Mouse (Mus musculus): Measurements from ENCODE around the gene Sept9. TPM values are rescaled to one million over a fixed set of nuclear protein-coding genes. Genes with fewer than 3 reads are reported as not detected.
A peak's percentile ranks its signal among the peaks of the same experiment; 100 is the strongest.

Sept9 gene
- total RNA-seq, 1 experiment from 2014 or later, result 92.3 TPM

DNA sequence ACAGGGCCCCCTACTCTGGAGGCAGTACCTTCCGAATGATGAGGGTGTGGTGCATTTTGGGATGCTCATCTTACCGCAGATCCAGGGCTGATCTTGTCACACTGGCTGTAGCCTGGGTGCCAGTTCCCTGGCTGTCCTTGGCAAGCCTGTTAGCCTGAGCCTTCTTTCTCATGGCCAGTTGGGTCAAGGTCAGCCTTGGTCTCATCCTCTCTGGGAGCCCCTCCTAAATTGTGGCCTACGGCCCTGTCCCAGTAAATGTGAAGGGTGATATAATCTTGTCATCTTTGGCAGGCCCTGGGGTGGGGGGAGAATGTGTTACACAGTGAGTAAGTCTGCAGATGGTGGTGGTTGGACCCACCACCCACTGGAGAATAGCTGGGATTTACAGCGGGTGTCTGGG is 147.8 kb downstream of the Sept9 start:
- ATAC-seq (ENCODE audit: extremely low read depth, insufficient number of reproducible peaks, low FRiP score, poor library complexity, severe bottlenecking), result no peak

DNA sequence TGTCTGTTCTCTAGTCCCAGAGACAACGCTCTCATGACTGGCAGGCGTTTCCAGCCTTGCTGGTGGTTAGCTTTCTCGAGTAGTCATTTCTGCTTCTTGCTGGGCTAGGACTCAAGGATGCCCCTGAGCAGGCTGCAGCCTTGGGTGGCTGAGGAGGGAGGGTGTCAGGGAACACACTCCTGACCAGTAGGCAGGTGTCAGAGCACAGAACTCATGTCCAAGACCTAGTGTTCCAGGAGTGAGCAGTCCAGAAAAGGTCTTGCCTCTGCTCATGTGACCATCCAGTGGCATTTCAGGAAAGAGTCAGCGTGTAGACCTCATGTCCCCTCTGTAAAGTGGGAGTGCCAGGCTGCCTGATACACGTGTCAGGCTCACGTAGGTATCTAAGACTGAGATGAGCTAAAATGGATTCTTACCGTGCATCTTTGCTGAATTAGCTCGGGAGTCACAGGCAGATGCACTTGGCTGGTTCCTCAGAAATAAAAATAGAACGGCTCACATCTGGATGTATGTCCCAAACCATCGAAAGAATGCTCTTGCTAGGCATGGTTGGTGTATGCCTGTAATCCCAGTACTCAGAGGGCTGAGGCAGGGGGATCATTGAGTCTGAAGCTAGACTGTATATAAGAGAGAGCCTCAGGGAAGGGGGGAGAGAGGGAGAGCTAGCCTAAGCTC is 149.1 kb downstream of the Sept9 start:
- ATAC-seq (ENCODE audit: extremely low read depth, insufficient number of reproducible peaks, low FRiP score, poor library complexity, severe bottlenecking), result no peak

DNA sequence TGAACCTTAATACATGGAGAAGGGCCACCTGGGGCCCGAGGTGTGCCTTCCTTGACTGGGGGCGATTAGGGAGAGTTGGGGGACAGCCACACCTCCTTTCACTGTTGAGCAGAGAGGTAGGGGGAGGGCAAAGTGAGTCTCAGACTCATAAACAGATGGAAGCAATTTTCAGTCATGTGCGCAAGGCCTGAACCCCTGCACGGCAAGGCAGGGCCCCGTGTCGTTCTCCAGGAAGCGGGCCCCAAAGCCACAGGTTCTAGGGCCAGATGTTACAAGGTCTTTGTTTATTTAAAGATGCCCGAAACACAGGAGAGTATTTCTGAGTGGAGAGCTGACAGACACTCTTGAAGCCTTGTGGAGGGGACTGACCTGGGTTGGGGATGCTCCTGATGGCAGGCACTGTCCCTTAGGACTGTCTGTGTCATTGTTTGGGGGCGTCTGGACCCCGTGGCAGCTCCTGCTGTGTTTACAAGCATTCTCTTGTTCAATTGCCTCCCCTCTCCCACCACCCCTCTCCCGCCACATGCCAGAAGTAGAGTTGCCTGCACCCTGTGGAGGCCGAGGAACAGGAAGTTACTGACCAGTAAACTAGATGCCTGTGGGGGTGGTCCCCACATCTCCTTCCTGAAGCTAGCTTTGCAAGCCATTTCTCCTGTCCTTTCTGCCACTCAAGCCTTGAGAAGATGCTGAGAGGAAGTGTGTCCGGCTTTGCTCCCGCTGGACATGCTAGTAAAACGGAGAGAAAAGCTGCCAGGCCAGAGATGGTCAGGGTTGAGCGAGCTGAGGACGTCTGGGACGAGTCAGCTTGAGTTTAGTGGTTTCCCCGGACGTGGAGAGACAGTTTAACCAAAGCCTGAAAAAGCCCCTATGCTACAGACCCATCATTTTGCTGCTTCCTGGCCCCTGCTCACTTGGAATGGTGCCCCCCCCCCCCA is 150.2 kb downstream of the Sept9 start:
- ATAC-seq (ENCODE audit: extremely low read depth, insufficient number of reproducible peaks, low FRiP score, poor library complexity, severe bottlenecking), result peak; percentile 30

DNA sequence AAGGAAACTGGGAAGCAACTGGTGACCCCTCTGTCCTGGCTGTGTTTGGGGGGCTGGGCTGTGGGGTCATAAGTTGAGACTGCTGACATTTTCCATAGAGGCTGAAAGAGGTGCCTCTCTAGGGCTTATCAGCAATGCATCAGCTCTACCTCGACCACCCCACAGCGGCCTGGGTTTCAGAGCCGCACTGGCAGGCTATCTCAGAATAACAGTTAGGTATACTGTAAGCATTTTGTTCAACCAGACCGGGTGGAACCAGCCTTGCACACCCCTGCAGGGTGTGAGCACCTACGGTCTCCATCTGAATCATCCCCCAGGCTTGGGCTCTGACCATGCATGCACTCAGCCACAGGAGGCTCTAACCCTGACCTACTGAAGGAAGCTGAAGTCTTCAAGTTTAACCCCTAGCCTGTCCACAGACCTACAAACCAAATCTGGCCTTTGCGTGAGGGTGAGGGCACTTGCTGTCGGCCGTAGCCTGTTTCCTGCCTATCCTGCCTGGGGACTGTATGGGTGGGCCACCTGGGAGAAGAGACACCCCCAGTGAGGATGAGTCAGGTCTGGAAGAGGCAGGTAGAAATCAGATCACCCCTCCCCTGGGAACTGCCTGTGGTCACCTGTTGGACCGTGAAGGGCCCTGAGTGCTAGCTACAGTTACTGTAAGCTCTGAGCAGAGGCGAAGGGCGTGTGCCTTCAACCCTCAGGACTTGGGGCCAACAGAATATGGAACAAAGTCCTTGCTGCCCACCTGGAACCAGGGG is 151.2 kb downstream of the Sept9 start:
- no peak; the same call in 1 of the 2 replicates for ATAC-seq (ENCODE audit: extremely low read depth, insufficient number of reproducible peaks, low FRiP score, poor library complexity, severe bottlenecking)

DNA sequence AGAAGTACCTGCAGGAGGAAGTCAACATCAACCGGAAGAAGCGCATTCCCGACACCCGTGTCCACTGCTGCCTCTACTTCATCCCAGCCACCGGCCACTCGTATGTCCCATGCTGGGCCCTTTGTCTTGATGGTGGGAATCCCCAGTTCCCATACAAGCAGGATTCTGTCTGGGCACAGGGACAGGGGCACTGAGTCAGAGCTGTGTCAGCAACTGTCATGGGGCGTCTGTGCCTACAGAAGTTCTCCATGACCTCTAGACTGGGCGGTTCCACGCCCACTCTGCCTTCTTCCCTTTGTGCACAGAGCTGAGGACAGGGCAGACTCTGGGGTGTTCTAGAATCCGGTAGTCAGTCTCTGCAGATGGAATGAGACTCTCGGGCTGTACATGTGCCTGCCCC is 153.7 kb downstream of the Sept9 start:
- no peak for ATAC-seq (ENCODE audit: extremely low read depth, insufficient number of reproducible peaks, low FRiP score, poor library complexity, severe bottlenecking)

DNA sequence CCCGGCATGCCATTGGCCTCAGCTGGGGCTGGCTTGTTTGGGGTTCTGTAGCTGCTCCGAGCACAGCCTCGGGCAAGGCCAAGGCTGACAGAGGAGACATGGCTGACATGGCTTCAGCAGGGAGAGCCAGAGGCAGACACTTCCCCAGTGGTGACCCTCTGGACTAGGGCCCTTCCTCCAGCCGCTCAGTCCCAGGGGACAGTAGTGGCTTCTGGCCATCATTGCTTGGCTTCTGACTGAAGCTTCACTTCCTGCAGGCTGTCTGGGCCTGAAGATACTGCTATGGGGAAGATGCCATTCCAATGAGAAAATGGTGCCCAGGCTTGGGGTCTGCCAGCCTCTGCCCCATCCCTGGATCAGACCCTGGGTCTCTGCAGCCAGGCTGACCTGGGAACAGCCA is 154.6 kb downstream of the Sept9 start:
- ATAC-seq (ENCODE audit: extremely low read depth, insufficient number of reproducible peaks, low FRiP score, poor library complexity, severe bottlenecking), result no peak

DNA sequence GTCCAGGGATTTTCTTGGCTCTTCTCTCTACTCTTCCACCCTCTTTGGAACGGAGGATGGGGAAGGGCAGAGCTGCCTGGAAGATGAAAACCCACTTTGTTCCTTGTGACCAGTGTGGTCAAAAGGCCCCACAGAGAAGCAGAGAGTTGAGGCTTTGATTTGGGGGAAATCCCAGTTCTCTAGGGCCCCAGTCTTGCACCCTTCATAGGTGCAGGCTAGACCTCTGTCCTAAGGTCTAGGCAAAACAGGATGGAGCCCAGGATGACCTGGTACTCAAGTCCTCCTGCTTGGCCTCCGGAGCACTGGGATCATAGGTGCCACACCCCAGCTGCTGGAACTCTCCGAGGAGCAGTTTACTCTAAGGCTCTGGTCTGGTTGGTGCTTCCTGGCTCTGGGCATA is 157.5 kb downstream of the Sept9 start:
- ATAC-seq (ENCODE audit: extremely low read depth, insufficient number of reproducible peaks, low FRiP score, poor library complexity, severe bottlenecking), result no peak

DNA sequence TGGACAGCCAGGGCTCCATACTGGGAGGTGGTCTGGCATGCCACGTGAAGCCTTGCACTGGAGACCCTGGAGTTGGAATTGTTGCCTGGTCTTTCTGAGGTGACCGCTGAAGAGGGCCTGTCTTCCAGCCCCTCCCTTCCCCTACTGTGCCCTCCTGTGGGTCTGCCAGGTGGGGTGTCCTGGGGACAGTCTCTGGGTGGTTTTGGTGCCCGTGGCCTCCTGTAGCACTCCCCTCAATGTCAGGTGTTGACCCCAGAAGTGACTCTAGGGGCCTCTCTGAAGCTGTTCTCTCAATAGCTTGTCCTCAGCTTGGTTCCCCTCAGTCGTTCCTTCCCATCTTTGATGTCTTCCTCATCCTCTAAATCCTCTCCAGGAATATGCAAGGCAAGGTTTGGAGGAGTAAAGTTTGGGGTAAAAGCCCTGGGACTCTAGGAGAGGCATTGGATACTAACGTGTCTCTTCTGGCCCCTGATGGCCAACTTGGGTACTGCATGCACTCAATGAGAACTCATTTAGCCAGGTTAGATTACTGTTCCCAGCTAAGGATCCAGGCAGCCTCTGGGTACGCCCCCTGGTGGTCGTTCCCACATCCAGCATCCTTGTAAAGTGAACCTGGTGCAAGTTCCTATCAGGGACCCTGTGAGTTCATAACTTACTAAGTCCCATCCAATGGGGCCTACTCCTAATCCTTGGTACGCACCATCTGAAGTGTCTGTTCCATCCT is 158.6 kb downstream of the Sept9 start:
- peak; percentile 89 for ATAC-seq (ENCODE audit: extremely low read depth, insufficient number of reproducible peaks, low FRiP score, poor library complexity, severe bottlenecking)

DNA sequence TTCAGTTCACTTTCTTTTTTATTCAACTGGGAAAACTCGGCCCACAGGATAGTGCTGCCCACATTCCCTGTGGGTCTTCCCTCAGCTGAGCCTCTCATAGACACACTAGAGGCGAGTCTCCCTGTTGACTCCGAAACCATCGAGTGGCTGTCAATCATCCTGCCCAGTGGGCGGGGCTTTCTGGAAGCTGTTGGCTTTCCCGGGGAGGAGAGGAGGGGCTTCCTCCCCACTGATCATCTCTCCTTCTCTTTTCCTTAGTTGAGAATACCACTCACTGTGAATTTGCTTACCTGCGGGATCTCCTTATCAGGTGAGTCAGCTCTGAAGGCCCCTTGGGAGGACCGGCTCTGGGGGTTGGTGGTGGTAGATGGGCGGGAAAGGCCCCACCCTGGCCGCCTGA is 159.7 kb downstream of the Sept9 start:
- ATAC-seq (ENCODE audit: extremely low read depth, insufficient number of reproducible peaks, low FRiP score, poor library complexity, severe bottlenecking), result no peak

DNA sequence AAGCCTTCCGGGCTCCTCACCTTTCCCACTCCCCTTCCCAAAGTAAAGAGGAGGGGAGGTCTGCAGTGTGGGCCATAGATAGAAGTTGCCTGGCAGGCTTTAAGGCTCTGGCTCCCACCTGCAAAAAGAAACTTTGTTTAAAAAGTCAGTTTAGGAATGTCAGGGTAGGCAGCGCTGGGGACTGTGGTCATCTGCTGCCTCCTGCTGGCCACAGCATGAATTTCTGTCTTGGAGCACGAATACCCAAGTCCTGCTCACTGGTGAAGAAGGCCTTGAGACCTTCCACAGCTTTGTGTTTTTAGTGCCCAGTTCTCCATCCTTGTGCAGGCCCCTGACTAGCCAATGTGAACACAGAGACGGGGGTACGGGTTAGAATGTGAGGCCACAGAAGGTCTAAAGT is 160.4 kb downstream of the Sept9 start:
- ATAC-seq (ENCODE audit: extremely low read depth, insufficient number of reproducible peaks, low FRiP score, poor library complexity, severe bottlenecking), result peak; percentile 43

DNA sequence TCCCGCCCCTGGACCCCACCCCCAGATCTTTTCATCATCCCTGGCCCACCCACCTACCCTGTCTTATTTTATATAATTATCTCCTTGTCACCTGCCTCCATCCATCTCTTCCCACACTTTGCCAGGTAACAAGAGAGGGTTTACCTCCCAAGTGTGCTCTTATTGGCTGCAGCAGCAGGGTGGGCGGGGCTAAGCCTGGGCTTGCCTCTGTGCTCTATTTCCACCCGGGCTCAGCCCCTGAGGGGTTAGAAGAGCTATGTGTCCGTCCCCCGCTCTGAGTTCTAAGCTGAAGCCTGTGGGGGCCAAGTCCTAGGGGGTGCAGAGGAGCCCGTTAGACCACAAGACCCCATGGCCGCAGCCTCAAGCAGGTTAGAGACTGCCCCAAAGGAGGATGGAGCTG is 161.1 kb downstream of the Sept9 start:
- no peak for ATAC-seq (ENCODE audit: extremely low read depth, insufficient number of reproducible peaks, low FRiP score, poor library complexity, severe bottlenecking)

DNA sequence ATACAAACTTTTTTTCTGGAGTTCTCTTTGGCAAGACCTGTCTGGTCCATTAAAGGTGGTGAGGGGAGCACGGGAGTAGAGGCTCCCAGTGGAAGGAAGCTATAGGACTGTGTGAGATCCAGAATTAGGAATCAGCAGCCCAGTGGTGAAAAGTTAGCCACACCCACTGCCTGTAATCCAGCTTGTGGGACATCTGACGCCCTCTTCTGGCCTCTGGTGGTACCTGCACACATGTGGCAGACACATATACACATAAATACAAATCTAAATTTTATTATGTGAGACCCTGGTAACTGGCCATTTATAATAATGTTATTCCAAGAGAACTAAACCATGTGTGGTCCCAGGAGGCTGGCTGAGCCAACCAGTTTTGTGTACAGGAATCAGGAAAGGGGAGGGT is 162.8 kb downstream of the Sept9 start:
- ATAC-seq (ENCODE audit: extremely low read depth, insufficient number of reproducible peaks, low FRiP score, poor library complexity, severe bottlenecking), result no peak

DNA sequence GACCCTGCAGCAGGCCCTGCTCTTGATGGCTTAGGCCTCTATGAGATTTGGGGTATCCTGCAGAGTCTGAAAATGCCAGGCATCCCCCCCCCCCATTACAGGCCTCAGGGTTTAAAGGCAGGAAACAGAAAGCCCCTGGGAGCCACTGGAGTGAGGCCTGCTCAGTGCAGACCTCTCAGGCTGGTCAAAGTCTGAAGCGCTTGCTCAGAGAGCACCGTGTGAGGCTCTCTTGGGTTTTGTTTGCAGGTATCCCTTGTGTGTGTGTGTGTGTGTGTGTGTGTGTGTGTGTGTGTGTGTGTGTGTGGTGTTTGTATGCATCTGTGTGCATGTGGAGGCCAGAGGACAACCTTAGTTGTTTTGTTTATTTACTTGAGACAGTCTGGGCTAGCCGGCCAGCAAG is 164.5 kb downstream of the Sept9 start:
- no peak for ATAC-seq (ENCODE audit: extremely low read depth, insufficient number of reproducible peaks, low FRiP score, poor library complexity, severe bottlenecking)

DNA sequence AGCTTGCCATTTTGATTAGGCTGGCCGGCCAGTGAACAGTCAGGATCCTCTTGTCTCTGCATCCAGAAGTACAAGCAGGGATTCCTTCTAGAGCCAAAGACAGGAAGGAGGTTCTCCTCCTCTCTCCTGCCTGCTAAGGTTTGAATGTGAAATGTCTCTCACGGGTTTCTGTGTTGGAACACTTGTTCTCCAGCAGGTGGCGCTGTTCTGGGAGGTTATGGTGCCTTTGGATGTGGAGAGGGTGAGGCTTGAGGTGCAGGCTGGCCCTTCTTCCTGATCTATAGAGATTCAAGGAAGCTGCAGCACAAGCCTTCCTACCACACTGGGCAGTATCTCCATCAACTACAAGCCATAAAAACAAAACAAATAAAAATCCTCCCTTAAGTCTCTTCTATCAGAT is 167.0 kb downstream of the Sept9 start:
- no peak for ATAC-seq (ENCODE audit: extremely low read depth, insufficient number of reproducible peaks, low FRiP score, poor library complexity, severe bottlenecking)

DNA sequence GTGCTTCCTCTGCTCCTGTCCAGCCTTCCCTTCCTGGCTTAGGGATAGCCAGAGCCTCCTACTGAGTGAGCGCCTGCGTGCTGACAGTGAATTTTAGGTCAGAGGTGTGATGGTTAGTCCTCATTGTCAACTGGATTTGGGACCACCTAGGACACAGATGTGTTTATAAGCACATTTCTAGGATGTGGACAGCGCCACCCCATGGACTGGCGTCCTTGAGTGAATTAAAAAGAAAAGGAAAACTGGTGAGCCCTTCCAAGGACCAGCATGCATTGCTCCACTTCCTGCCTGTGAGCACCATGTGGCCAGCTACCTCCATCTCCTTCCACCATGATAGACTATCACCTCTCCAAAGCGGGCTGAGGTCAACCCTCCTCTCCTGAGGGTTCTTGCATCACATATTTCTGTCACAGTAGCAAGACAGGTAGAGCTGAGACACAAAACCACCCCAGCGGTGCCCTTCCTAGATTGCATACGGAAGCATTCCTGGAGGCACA is 167.4 kb downstream of the Sept9 start:
- no peak for ATAC-seq (ENCODE audit: extremely low read depth, insufficient number of reproducible peaks, low FRiP score, poor library complexity, severe bottlenecking)

DNA sequence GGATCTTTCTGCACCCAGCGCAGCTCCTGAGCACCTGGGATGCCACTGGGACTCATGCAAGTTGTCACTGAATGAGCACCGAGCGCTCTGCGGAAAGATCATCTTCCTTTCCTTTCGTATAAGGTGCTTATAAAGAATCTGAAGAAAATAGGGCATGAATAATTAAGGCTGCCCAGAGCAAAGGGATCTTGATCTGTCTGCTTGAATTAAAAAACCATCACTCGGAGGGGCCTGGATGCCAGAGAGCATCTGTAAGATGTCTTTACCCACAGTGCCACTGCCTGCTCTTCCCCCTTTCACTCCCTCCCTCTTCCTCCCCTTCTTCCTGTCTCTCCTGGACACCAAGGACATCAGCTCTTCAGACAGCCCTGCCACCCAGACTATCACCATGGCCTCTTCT is 168.5 kb downstream of the Sept9 start:
- no peak for ATAC-seq (ENCODE audit: extremely low read depth, insufficient number of reproducible peaks, low FRiP score, poor library complexity, severe bottlenecking)

DNA sequence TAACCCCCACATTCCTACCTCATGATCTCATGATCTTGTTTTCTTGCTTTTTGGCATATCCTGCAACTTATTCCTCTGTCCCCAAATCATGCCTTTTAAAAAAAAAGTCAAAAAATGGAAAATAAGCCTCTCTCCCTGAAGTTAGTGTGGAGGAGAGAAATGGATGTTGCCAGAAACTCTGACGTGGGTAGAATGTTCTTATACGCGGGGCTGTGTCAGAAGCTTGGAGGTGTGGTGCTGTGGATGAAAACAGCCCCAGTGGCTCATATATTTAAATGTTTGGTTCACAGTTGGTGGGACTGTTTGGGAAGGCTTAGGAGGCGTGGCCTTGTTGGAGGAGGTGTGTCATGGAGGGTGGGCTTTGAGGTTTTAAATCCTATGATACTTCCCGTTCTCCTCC is 169.9 kb downstream of the Sept9 start:
- ATAC-seq (ENCODE audit: extremely low read depth, insufficient number of reproducible peaks, low FRiP score, poor library complexity, severe bottlenecking), result no peak

DNA sequence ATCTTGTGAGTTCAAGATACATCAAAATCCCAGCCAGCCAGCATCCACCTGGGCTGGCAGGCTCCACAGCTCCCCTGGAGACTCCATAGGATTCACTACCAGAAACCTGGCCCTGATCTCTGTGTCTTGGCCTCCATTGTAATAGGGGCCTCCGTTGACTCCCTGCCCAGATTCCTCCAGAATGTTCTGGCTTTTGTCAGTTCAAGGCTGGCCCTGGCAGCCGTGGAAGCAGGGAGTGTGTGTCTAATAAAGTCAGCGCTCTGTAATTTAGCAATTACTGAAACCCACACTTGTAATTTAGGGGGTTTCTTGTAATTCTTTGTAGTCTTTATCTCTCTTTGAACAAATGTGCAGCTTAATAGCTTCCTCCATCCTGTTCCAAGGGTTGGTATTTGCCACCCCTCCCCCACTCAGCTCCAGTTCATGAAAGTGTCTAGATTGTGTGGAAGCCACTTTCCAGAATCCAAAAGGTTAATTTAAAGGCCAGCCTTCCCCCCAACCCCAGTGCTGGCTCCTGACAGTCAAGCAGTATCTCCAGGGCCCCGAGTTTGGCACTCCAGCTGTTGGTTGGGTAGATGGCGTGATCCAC is 170.9 kb downstream of the Sept9 start:
- ATAC-seq (ENCODE audit: extremely low read depth, insufficient number of reproducible peaks, low FRiP score, poor library complexity, severe bottlenecking), result no peak

DNA sequence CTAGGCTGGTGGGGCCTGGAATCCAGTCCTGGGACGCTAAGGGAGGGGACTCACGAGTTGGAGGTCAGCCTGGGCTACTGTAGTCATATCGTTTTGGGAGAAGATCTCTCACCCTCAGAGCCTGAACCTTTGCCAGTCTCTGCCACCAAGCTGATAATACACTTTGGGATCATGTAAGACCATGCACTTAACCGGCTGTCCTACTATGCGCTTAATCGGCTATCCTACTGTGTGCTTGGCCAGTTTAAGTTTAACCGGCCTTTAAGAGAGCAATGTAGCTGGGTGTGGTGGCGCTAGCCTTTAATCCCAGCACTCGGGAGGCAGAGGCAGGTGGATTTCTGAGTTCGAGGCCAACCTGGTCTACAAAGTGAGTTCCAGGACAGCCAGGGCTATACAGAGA is 173.1 kb downstream of the Sept9 start:
- ATAC-seq (ENCODE audit: extremely low read depth, insufficient number of reproducible peaks, low FRiP score, poor library complexity, severe bottlenecking), result no peak
